Mouse (Mus musculus): ENCODE data around the gene Rad51d. TPM values are rescaled to one million over a fixed set of nuclear protein-coding genes. Genes with fewer than 3 reads are reported as not detected.

Rad51d gene
- total RNA-seq, 1 experiment: 9.1 TPM

- no peak overlapping the region for H3K27ac ChIP-seq (ENCODE audit: insufficient read depth, low read depth, low read length, poor library complexity, severe bottlenecking)
- DNase-seq (ENCODE audit: low read depth, low spot score): no peak
- H3K4me3 ChIP-seq (ENCODE audit: insufficient read depth in 1 of 2, low read depth in 1 of 2, low read length in 2 of 2, poor library complexity in 1 of 2, severe bottlenecking in 1 of 2): peak overlapping the region; percentile 73 to 85; a peak in 3 of 4 replicates
- peak overlapping the region; percentile 42; the same call in 1 of the 2 replicates for H3K9ac ChIP-seq (ENCODE audit: insufficient read depth, low read depth, low read length, poor library complexity, severe bottlenecking)
- H3K4me1 ChIP-seq (ENCODE audit: control insufficient read depth in 2 of 2, insufficient read depth in 2 of 2, low read length in 2 of 2, poor library complexity in 1 of 2): peaks cover 2 to 4% of the 10 kb centered on the region in 2 experiments; a peak in 1 of 4 replicates
- no peaks in the 10 kb centered on the region for H3K9me3 ChIP-seq (ENCODE audit: control insufficient read depth, insufficient read depth, low read depth, low read length)
- no peak for TF ChIP-seq MAFK (IDR thresholded peaks at IDR 0.05; ENCODE audit: insufficient read depth, low read depth, low read length)
- TF ChIP-seq ZNF384 (IDR thresholded peaks at IDR 0.05; ENCODE audit: low read depth, low read length): no peak
- TF ChIP-seq HCFC1 (IDR thresholded peaks at IDR 0.05; ENCODE audit: borderline replicate concordance, insufficient read depth, low read length): no peak
- TF ChIP-seq ZC3H11A (IDR thresholded peaks at IDR 0.05; ENCODE audit: borderline replicate concordance, low read depth, low read length): no peak
- no peak for TF ChIP-seq CHD2 (IDR thresholded peaks at IDR 0.05; ENCODE audit: low read depth, low read length)
- no peaks in the 10 kb centered on the region for H3K36me3 ChIP-seq (ENCODE audit: control insufficient read depth, insufficient read depth, low read length, poor library complexity, severe bottlenecking)
- in situ Hi-C loops (cut with MboI; ENCODE audit: low sequenced_read_pairs in 2 of 2, unreplicated experiment in 2 of 2): no loop called here
These were observed 20.8 kb downstream of the Rad51d start for GRCm38 (mm10) chr11:82869506-82870172.

GRCm38 (mm10) chr11:82867956-82868355 is 22.5 kb downstream of the Rad51d start:
- Histone ChIP-seq H3K9me3 (ENCODE audit: control insufficient read depth, insufficient read depth, low read depth, low read length) (no peaks in the 10 kb centered on the region), H3K27ac (ENCODE audit: insufficient read depth, low read depth, low read length, poor library complexity, severe bottlenecking) (no peak overlapping the region), H3K36me3 (ENCODE audit: control insufficient read depth, insufficient read depth, low read length, poor library complexity, severe bottlenecking) (no peaks in the 10 kb centered on the region), H3K4me1 (ENCODE audit: control insufficient read depth in 2 of 2, insufficient read depth in 2 of 2, low read length in 2 of 2, poor library complexity in 1 of 2) (peaks cover 2 to 4% of the 10 kb centered on the region in 2 experiments; a peak in 1 of 4 replicates), H3K4me3 (ENCODE audit: insufficient read depth in 1 of 2, low read depth in 1 of 2, low read length in 2 of 2, poor library complexity in 1 of 2, severe bottlenecking in 1 of 2) (no peak overlapping the region), H3K9ac (ENCODE audit: insufficient read depth, low read depth, low read length, poor library complexity, severe bottlenecking) (no peak overlapping the region)
- no peak for DNase-seq (ENCODE audit: low read depth, low spot score)
- no peak for TF ChIP-seq ZC3H11A (IDR thresholded peaks at IDR 0.05; ENCODE audit: borderline replicate concordance, low read depth, low read length)
- TF ChIP-seq MAFK (IDR thresholded peaks at IDR 0.05; ENCODE audit: insufficient read depth, low read depth, low read length): no peak
- TF ChIP-seq ZNF384 (IDR thresholded peaks at IDR 0.05; ENCODE audit: low read depth, low read length): no peak
- TF ChIP-seq CHD2 (IDR thresholded peaks at IDR 0.05; ENCODE audit: low read depth, low read length): no peak
- no peak for TF ChIP-seq HCFC1 (IDR thresholded peaks at IDR 0.05; ENCODE audit: borderline replicate concordance, insufficient read depth, low read length)
- in situ Hi-C loops (cut with MboI; ENCODE audit: low sequenced_read_pairs in 2 of 2, unreplicated experiment in 2 of 2): no loop called here

- no peak for DNase-seq (ENCODE audit: low read depth, low spot score)
- TF ChIP-seq CHD2 (IDR thresholded peaks at IDR 0.05; ENCODE audit: low read depth, low read length) (no peak), ZNF384 (IDR thresholded peaks at IDR 0.05; ENCODE audit: low read depth, low read length) (peak; percentile 19; the same call in 1 of the 2 replicates)
- no peaks in the 10 kb centered on the region for H3K36me3 ChIP-seq (ENCODE audit: control insufficient read depth, insufficient read depth, low read length, poor library complexity, severe bottlenecking)
- no peaks in the 10 kb centered on the region for H3K9me3 ChIP-seq (ENCODE audit: control insufficient read depth, insufficient read depth, low read depth, low read length)
- in situ Hi-C loops (cut with MboI; ENCODE audit: low sequenced_read_pairs in 2 of 2, unreplicated experiment in 2 of 2): no loop called here
- no peak overlapping the region for H3K9ac ChIP-seq (ENCODE audit: insufficient read depth, low read depth, low read length, poor library complexity, severe bottlenecking)
- H3K27ac ChIP-seq (ENCODE audit: insufficient read depth, low read depth, low read length, poor library complexity, severe bottlenecking): no peak overlapping the region
- H3K4me1 ChIP-seq (ENCODE audit: control insufficient read depth in 2 of 2, insufficient read depth in 2 of 2, low read length in 2 of 2, poor library complexity in 1 of 2): peaks cover 2 to 5% of the 10 kb centered on the region in 2 experiments; a peak in 2 of 4 replicates
- no peak overlapping the region for H3K4me3 ChIP-seq (ENCODE audit: insufficient read depth in 1 of 2, low read depth in 1 of 2, low read length in 2 of 2, poor library complexity in 1 of 2, severe bottlenecking in 1 of 2)
These were observed 23.4 kb downstream of the Rad51d start for GRCm38 (mm10) chr11:82866850-82867564.

GRCm38 (mm10) chr11:82865957-82866356 is 24.5 kb downstream of the Rad51d start:
- in situ Hi-C loops (cut with MboI; ENCODE audit: low sequenced_read_pairs in 2 of 2, unreplicated experiment in 2 of 2): no loop called here
- TF ChIP-seq MAFK (IDR thresholded peaks at IDR 0.05; ENCODE audit: insufficient read depth, low read depth, low read length) (no peak), ZNF384 (IDR thresholded peaks at IDR 0.05; ENCODE audit: low read depth, low read length) (no peak)
- H3K36me3 ChIP-seq (ENCODE audit: control insufficient read depth, insufficient read depth, low read length, poor library complexity, severe bottlenecking): no peaks in the 10 kb centered on the region
- H3K4me1 ChIP-seq (ENCODE audit: control insufficient read depth in 2 of 2, insufficient read depth in 2 of 2, low read length in 2 of 2, poor library complexity in 1 of 2): peaks cover 0 to 9% of the 10 kb centered on the region in 2 experiments; a peak in 1 of 4 replicates
- H3K9me3 ChIP-seq (ENCODE audit: control insufficient read depth, insufficient read depth, low read depth, low read length): no peaks in the 10 kb centered on the region
- H3K9ac ChIP-seq (ENCODE audit: insufficient read depth, low read depth, low read length, poor library complexity, severe bottlenecking): no peak overlapping the region
- no peak for DNase-seq (ENCODE audit: low read depth, low spot score)
- H3K4me3 ChIP-seq (ENCODE audit: insufficient read depth in 1 of 2, low read depth in 1 of 2, low read length in 2 of 2, poor library complexity in 1 of 2, severe bottlenecking in 1 of 2): no peak overlapping the region
- H3K27ac ChIP-seq (ENCODE audit: insufficient read depth, low read depth, low read length, poor library complexity, severe bottlenecking): no peak overlapping the region

All from ES-E14 (cell line).